Mouse (Mus musculus) right cerebral cortex, adult 18-20 months (tissue): ENCODE results near the gene Gid8.

Source experiments
- DNase-seq: peaks from one replicate; pipeline ENCODE4 v3.0.0; 2022; ENCODE audit warnings: mixed read lengths

Gid8 gene

DNA sequence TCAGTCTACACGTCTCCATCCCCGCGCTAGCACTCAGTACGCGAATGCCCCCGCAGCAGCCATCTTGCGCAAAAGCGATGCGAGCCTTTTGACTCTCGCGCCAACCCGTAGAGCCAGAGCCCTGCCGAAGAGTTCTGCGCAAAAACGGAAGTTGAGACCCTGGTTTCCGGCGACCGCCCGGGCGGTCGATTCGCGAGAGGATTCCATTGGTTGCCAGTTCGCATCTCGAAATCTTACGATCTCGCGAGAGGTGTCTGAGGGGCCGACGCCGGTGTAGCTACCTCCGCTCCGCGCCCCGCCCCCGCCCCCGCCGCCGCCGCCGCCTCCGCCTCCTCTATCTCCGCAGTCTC, at the start of gene Gid8, which contains the start of gene Dido1:
TSS of gene Gid8 (plus strand) at position 195 of the 350 bp plus-strand sequence.
TSS of gene Dido1 (minus strand) at position 77 of the 350 bp plus-strand sequence.
- peak; percentile 97 for DNase-seq

DNA sequence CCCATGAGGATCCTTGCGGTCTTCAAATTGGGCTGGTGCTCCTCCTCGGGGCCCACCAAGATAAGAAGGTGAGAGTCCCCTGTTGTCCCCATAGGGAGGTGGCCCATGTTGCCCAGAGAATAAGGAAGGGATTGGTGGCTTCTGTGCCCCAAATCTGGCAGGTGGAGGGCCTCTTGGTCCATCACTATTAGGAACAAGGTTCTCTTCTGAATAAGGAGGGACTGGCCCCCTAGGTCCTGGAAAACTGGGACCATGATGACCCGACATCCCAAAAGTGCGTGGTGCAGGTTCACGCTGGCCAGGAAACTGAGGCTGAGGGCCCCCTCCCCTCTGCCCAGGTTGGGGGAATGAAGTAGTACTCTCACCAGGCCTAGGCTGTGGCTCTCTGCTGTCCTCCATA, 49.4 kb upstream of the Gid8 start:
- DNase-seq, result no peak

DNA sequence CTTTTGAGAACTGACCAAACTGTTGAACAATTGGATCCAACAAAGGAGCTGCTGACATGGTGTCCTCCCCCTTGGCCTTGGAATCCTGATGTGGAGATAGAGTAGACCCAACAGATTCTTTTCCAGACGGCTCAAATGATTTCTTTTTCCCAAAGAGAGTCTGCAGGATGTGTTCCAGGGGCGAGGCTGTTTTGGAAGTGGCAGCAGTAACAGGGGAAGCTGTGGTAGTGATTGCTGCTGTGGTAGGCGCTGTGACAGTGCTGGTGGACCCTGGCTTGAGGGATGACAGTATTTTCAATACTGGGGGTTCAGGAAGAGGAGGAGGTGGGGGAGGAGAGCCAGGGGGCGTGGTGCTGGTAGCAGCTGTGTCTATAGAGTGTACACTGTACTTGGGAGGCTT, 47.9 kb upstream of the Gid8 start:
- DNase-seq, result no peak

DNA sequence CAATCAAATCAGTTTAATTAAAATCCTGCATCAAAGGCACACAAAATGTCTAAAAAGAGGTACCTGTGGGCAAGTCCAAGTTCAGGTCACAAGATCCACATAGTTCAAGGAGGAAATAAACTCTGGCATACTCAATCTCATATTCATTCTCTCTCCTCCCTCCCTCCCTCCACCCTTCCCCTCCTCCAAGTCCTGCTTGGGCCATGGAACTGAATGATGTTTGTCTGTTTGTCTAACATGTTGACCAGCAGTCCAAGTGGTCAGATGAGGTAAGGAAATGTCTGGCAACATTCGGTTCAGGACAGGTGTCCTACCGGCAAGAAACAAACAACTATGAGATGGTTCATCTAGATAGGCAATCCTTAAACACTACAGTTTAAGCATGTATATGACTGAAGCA, 33.2 kb upstream of the Gid8 start:
- no peak for DNase-seq

DNA sequence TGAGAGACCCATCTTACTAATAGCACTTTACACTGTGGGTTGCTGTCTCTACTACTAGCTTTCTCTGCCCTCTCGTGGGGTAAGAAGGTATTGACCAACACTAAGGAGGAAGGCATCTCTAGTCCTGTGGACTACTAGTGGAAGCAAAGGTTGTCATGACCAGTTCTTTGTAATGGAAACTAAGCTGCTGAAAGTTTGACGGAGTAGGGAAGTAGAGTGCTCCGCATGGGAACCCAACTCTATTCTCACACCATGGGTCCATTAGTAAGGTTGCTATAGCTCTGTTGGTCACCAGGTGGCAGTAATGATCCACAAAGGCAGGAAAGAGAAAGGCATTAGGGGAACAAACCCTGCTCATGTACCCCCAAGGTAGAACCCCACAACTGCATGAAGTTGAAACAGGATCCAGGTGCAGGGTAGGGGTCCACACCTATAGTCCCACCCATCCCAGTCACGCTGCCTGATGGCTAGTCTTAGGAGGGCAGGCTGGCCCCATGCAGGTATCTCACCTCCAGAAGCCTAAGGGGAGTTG, 31.2 kb upstream of the Gid8 start:
- DNase-seq, result peak; percentile 58

DNA sequence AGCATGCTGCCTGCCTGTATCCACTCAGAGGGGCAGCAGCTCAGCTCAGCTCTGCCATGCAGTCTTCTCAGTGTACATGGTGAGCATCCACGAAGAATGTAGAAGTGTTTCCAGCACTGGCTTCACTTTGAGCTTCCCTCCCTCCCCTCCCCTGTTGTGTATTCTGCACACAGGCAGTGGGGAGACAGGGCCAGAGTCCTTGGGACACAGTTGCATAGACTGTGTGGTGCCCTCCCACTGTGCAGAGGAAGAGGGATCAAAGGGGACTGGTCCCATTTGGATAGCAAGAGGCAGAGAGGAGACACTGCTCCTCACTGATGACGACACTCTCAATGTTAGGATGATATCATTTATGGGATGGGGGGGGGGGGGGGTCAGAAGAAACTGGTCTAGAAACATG, 28.7 kb upstream of the Gid8 start:
- DNase-seq, result no peak

DNA sequence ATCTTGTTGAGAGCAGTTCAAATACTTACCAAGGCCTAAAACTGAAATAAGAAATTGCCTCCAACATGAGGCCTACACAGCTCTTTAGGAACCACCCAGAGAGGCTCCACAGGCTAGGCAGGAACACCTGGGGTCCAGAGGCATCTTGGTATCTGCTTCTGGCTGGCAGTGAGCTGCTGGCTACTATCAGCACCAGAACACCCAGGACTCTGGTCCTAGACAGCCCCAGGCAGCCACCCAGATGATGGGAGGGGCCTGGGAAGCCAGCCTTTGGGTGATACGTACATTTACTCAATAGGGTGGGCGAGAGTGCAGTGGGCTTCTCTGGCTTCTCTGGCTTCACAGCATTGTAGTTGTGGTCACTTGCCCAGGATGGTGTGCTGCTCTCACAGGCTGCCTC, 26.4 kb upstream of the Gid8 start:
- no peak for DNase-seq

DNA sequence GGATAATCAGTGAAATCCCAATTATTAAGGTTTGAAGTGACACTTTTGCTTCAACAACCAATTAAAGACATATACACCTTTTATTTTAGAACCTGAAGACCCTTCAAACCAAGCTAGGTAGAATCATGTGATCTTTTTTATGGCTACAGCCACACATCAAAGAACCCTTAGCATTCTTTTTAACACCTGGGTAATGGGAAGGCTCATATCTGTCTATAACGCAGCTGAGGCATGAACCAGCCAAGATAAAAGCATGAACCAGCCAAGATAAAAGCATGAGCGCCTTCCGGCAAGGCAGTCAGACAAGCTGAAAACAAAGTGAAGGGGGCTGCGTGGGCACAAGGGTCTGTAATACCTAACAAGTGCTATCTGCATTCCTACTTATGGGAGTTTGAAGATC, 25.9 kb upstream of the Gid8 start:
- DNase-seq, result no peak

DNA sequence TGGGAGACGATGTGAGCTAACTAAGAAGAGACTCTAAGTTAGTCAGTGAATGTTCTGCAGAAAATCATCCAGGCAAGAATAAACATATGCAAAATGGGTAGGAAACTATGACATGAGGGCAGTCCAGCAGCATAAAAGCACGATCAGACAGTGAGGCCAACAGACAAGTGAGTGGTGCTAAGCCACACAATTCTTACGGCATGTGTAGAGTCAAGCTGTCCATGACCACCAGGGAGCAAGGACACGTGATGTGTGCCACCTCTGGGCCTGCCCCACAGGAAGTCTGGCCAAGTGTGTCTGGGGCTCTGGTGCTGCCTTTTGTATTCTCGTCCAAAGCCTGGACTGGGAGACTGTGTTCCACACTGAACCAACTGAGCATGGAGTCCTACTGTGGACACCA, 20.1 kb upstream of the Gid8 start:
- DNase-seq, result no peak

DNA sequence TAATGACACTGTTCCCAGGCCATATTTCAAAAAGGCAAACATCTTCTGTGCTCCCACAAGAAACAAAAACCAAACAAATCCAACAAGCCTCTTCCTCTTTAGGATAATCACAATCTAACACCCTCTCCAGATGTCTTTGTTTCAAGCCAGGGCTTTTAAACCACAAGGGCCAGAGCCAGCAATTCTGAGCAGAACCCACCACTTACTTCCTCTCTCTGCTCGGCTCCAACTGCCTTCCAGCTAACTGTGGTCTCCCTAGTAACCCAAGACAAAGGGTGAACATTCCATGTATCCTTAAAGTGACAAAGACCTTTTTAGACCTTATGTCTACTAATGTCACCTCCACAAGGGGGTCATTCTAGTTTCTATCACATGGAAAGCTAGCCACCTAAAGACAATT, 17.3 kb upstream of the Gid8 start:
- DNase-seq, result no peak

DNA sequence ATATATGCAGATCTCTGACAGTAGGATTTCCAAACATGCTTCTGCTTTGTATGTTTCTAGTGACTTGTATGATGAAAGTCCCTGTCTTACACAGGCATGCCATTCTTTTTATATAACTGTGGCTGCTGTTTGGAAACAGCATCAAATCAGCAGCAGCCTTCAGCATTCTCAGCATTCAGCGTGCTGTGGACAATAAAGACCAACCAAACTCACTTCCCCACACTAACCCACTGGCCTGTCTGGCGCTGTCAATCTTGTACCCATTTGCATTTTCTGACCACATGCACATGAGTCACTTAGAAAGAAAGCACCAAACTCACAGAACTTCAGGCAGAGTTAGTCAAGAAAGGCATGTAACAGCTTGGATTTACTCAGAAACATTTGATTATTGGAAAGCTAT, 14.7 kb upstream of the Gid8 start:
- DNase-seq, result no peak

DNA sequence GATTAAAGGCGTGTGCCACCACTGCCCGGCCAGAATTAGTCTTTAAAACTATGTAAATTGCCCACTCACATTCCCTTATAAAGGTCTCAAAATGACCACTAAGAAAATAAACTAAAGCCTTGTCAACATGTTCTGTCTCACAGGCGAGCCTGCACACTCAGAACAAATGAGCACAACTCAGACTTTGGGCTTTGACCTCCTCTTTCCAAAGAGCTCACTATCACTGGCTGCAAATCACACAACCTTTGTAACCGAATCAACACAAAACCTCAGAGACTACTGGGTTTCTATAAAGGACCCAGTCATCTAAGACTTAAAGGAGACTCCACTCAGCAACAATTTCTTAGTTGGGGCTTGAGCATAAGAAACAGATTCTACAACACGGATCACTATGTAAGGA, 9.5 kb upstream of the Gid8 start:
- DNase-seq, result no peak

DNA sequence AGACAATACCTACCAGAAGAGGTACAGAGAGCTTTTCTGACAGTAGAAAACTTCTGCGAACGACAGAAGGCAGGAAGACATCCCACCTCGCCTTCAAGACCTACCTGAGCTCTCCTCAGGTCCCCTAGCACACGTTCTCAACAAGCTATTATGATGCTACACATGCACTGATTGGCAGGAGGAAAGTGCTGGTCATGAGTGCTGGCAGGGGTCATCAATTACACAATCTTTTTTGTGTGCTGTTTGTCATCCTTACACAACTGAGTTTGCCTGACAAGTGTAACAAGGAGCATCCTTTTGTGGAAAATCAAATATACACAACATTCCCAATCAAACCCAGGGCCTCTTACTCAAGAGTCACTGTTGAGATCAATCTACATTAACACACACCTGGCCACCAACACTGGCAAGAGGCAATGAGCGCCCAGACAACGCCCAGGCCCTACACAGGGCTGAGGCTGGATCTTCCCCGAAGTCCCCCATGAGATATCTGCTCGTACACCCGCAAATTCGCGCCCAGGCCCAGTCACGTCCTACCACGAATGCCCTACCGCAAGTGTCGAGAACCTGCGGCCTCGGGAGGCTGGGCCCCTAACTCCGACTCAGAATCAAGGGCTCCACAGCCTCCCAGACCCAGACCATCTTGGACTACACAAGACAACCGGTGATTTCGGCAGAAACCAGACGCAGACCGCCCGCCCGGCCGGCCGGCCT, 8.7 kb upstream of the Gid8 start:
- DNase-seq, result no peak

DNA sequence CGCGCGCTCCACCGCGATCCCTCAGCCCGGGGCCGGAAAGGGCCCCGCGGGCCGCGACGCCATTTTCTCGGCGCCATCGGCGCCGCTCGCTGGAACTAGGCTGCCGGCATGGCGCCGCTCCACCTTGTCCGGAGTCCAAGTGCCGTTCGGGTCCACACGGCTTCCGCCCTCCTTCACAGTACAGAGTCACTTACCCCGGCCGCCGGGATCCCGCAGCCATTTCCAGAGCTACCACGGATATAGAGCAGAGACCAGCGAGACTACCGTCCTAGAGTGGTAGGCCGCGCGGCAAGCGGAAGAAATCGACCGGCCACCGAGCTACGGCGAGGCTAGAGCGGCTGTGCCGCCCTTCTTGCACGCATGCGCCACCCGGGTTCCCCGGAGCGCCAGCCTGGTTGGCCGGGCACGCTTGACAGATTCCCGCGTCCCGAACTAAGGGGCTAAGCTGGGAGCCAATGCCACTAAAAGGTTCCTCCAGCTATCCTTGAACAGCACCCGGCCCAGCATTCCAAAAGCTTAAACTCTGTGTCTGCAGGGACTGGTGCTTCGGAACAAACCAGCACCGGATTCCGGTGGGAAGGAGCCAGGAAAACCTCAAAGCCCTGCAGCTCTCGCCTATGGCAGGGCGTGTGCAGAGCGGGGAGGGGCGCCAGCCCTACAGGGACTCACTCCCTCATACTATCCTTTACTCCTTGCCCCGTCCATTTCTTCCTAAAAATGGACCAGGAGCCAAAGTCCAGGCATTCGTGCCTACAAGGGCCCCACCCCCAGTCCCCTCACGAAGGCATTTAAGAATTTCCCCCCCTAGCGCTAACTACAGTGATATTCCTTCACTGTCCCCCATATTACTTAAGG, 7.9 kb upstream of the Gid8 start:
- DNase-seq, result peak; percentile 93

DNA sequence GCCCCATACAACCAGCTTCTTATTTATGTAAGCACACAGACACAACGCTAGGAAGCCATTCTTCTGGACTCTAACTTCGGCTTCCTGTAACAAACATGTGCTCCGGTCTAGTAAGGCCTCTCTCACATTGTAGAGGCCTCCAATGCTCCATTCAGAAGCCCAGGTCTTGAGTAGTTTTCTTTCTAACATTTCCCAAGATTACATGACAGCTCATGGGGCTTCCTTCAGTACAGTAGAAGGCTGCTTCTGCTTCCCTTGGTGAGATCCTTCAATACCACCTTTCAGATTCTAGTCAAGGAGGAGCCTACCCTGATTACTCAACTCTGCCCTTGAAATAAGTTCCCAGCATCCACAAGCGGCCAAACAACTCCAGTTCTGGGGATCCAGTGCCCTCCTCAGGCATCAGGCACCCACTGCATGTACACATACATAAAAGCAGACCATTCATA, 7.2 kb upstream of the Gid8 start:
- DNase-seq, result no peak

DNA sequence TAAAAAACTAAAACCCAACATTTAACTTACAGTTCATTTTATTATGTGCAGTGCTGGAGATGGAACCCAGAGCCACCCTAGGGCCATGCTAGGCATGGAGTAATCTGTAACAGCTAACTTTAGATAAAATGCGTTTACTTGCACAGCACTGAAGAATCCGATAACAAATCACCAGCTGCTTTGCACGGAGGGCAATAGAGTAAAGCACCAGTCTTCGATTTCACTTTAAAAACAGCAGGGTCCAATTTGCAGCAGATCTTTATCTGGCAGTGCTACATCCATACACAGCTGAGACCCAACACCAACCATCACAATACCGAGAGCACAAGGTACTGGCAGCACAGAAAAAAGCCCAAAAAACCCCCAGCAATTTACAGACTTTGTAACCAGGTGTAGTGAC, 6.7 kb upstream of the Gid8 start:
- no peak for DNase-seq

DNA sequence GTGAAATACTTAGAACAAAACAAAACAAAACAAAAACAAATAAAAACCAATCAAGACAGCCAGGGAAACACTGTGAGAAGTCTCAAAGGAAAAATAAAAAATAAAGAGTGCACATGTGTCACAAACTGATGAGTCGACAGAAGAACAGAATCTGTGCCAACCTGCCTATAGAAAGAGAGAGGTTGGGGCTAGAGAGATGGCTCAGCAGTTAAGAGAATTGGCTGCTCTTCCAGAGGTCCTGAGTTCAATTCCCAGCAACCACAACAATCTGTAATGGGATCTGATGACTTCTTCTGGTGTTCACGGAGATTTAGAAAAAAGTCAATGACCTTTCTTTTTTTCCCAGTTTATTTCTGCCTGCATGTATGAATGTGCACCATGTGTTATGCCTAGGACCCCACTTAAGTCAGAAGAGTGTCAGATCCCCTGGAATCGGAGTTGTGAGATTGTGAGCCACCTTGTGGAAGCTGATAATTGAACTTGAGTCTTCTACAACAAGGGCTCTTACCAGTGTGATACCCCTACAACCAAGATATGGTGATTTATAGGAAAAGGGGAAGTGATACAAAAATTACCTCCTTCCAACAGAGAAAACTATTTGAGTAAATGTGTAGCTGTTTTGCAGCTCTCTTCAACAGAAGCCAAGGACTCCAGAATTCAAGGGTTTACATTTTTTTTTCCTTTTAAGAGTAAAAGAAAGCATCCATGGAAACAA, 6.1 kb upstream of the Gid8 start:
- no peak for DNase-seq

DNA sequence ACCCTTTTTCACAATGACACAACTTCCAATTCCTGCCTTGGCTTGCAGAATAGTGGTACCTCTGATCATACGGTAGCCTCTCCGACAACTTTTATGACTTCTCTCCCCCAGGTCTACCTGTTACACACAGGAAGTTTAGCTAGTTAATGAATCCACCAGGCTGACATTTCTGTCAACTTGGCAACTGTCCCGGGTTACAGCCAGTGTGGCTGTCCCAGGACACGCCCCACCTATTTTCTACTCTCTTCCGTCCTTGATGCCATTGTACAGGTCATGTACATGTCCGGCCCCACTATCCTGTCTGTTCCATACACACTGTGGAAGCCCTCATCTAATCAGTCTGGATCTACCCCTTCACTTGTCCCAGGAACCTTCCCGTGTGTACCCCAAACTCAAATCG, 5.3 kb upstream of the Gid8 start:
- no peak for DNase-seq

DNA sequence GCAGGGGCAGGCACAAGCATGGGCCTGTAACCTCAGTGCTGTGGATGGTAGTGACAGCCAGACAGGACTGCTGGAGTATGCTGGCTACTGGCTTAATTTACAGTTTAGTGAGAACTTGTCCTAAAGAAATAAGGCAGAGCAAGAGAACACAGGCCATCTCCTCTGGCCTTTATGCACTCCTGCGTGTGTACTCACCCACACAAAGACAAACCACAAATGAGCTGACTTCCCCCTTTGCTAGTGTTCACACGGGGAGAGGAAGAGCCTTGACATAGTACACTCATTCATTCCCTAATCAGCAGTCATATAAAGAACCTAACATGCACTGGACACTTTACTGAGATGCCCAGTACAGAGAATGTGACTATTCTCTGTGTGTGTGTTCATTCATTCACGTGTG, 4.9 kb upstream of the Gid8 start:
- DNase-seq, result no peak

DNA sequence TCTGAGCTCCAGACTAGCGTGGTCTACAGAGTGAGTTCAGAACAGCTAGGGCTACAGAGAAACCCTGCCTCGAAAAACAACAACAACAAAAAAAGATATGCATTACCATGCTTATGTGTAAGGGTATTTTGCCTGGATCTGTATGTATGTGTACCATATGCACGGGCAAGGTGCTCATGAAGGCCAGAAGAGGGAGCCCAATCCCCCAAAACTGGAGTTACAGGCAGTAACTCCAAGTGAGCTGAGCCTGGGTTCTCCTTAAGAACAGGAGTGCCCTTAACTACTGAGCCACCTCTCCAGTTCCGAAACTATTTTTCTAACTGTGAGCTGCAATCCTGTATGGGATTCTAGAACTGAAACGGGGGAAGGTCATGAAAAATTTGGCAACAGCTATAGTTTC, 3.9 kb upstream of the Gid8 start:
- DNase-seq, result no peak

DNA sequence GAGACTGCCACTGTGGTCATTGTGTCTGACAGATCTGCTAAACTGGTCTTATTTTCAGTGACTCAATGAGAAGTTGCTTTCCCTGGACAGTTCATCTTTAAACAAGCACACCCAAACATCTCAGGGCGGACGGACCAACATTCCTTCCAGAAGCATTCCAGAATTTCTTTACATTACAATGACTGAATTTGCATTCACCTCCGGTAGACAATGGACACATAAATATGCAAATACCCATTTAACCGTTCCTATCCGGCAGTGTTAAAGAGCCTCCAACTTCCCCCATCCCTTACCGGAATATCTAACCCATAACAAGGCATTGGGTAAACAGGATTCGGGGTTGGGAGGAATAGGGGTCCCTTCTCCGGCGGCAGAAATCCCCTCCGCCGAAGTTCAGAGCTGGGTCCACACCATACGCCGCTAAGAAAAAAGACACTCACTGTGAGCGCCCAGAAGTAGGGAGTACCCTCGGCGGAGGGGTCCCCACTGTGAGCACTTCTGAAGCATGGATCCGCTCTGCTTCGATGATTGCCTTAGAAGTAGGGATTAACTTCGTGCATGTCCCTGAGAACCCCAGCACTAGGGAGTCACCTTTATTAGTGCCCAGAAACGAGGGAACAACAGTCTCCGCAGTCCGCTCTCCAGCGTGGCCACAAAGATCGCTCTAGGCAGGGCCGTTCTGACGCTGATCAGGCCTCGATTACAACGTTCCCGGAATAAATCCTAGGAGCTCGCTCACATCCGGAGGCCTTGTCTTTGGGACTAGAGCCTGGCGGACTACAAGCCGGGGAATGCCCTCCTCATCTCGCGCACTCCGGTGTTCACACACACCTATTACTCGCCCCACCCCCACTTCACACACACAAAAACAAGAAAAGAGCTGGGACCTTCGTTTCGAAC, 644 bp upstream of the Gid8 start:
- DNase-seq, result no peak
